Mouse (Mus musculus) cerebellum, adult (tissue): ENCODE measurements around the gene Thumpd3.

Experiments
- ATAC-seq: cut with Nextera tagmentation; 2 replicates; pipeline ENCODE4 v1.9.2; 2017; ENCODE audit warnings: mild to moderate bottlenecking, moderate library complexity, mixed read lengths; ENCODE audit not compliant: insufficient number of reproducible peaks, low FRiP score, low TSS enrichment

Gene Thumpd3

GRCm38 (mm10) chr6:113046041-113046975, at the start of gene Thumpd3:
Thumpd3 (plus strand) TSS chr6:113046225.
- peak; percentile 99 for ATAC-seq

DNA sequence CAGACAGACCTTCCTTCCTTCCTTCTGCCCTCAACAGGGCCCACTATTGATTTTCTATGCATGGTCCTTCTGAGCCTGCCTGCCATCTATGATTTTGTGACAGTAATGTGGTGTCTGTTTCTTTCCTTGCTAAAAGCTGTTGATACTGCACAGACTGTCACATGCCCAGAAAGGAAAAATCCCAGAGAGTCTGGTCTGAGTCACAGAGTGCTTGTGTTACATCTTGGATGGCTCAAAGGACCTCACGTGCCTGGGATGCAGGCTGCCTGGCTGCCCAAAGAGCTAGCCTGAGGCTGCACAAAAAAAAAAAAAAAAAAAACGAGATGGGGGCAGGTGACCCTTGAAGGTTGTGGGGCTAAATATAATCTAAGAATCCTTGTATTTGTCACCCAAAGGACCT, 46.8 kb upstream of the Thumpd3 start:
- ATAC-seq, result no peak

DNA sequence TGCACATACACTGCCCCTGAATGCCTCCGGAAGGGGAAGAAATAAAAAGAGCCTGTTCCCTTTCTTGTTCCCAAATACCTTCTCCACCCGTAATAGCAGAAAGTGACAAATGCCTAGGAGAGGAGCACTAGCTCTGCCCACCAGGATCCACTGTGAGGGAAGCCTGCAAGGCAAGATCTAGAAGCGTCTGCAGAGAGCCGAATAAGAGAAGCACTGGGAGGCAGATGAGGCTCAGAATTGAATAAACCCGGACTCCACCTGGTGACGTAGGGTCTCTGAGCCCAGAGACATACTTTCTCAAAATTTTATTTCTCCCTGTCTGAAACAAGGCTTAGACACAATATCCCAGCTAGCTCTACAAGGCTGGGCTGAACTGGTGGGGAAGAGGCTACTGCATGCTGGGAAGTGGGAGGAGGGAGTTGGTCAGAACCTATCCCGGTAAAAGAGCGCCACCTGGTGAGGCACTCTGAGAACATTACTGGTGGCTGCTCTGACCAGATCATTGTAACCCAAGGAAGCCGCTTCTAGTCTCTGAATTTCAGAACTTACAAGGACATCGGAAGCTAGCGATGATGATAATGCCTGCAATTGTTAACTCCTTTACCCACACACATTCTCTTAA, 45.2 kb upstream of the Thumpd3 start:
- ATAC-seq, result peak; percentile 91

DNA sequence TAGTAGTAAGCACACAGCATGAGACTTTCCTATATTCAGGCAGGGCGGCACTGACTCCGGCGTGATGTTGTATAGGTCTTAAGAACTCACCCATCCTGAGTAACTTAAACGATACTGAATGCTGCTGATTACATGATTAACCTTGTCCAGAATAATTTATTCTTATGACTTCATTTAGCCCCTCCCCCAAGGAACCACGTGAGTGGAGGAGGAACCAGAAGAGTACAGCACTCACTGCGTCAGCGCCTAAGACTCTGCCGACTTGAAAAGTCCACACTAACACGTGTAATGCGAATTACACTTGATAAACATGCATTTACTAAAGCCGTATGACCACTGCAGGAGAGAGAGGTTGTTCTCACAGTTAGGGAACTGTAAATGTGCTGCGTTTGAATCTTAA, 44.3 kb upstream of the Thumpd3 start:
- ATAC-seq, result no peak

DNA sequence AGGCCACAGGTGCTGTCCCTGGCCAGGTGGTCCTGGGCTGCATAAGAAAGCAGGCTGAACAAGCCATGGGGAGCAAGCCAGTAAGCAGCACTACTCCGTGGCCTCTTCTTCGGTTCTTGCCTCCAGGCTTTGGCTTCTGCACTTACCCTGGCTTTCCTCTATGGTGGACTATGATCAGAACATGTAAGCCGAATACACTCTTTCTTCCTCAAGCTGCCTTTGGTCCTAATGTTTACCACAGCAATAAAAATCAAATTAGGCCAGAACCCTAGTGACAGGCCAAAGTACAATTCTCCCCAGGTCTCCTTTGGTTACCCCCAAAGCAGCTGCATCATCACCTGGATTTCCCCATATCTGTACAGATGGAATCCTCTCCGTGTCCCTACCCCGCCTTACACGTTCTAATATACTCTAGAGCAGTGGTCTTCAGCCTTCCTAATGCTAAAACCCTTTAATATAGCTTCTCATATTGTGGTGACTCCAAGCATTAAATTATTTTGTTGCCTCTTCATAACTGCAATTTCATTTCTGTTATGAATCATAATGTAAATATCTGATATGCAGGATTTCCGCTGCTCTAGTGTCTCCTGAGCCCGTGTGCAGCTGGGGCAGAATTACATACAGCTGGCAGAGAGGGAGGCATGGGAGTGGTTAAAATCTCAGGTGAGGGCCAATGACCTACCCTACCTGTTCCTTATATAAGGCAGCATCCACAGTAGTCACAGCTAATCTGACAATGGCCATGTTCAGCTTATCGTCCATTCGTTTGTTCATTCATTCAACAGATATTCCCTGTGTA, 42.5 kb upstream of the Thumpd3 start:
- no peak for ATAC-seq

DNA sequence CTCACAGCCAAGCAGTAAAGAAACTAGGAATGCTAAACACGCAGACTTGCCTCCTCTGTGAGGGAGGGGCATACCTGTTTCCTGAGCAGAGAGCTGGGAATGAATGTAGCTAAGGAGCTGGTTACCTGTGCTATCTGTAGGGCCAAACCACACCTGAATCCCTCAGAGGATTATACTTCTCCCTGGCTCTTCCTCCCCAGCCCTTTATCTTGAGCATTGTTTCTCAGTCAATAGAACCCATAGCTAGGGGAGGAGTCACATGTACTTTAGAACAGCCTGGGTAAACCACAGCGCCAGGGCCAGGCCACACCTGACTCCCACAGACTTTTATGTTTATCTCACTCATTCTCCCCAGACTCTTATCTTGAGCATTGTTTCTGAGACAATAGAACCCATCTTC, 39.2 kb upstream of the Thumpd3 start:
- ATAC-seq, result no peak

- no peak for ATAC-seq
Observed at GRCm38 (mm10) chr6:113011886-113012285, 34.1 kb upstream of the Thumpd3 start.

- peak; percentile 49 for ATAC-seq
Observed at GRCm38 (mm10) chr6:113012495-113012941, 33.5 kb upstream of the Thumpd3 start.

GRCm38 (mm10) chr6:113013550-113013949, 32.5 kb upstream of the Thumpd3 start:
- no peak for ATAC-seq

- ATAC-seq, result no peak
Observed at GRCm38 (mm10) chr6:113017500-113018047, 28.5 kb upstream of the Thumpd3 start.

- no peak for ATAC-seq
Observed at GRCm38 (mm10) chr6:113018139-113018538, 27.9 kb upstream of the Thumpd3 start.

GRCm38 (mm10) chr6:113024866-113025265, 21.2 kb upstream of the Thumpd3 start:
- ATAC-seq, result no peak

DNA sequence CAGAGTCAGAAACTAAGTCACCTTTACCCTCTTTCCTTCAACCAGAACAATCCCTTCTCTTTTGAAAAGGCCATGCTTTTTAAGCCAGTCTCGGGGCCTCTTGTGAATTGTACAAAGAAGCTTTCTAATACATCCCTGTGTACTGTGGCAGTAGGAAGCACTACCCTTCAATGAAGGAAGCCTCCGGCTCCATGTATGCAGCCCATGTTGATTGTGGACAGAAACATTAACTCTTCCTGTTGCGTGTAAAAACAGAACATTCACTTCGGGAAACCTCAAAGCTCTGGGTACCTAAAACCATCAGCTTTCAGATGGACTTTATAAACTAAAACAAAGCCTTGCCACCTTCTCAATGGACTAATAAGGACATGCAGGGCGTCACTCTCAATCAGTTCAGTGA, 20.3 kb upstream of the Thumpd3 start:
- ATAC-seq, result no peak

DNA sequence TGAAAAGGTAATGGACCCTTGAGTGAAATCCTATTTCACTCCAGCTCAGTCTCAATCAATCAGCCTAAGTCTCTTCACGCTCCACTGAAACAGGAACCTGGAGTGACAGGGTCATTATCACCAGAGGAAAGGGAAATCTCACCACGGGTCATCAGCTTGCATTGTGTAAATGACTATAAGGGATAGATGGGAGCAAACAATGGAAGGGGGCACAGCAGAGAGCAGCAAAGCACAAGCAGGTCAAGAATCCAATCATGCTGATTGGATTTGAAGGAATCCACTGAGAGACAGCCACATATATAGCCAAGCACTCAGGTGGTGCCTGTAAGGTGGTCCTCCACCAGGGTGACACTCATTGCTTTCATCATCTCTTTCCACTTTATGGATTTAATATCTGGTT, 18.6 kb upstream of the Thumpd3 start:
- no peak for ATAC-seq

DNA sequence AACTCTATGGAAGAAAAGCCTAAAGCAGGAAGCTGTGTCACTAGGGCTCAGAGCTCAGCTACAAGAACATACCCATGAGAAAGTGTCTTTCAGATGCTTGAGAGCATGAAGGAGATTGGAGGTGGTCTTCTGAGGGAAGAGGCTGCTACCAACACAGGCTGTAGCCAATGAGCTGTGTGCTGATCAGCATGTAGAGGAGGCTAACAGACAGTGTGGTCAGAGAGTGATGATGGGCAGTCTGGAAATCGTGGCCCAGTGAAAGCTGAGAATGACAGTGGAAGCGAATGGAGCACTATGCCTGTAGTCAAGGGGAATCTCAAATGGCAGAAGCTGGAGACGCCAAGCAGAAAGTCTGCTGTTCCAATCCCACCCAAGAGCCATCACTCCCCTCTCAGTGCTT, 17.0 kb upstream of the Thumpd3 start:
- no peak for ATAC-seq

GRCm38 (mm10) chr6:113030553-113030952, 15.5 kb upstream of the Thumpd3 start:
- peak; percentile 68; the same call in 1 of the 2 replicates for ATAC-seq

- ATAC-seq, result peak; percentile 72; the same call in 1 of the 2 replicates
Observed at GRCm38 (mm10) chr6:113030970-113031660, 14.9 kb upstream of the Thumpd3 start.

DNA sequence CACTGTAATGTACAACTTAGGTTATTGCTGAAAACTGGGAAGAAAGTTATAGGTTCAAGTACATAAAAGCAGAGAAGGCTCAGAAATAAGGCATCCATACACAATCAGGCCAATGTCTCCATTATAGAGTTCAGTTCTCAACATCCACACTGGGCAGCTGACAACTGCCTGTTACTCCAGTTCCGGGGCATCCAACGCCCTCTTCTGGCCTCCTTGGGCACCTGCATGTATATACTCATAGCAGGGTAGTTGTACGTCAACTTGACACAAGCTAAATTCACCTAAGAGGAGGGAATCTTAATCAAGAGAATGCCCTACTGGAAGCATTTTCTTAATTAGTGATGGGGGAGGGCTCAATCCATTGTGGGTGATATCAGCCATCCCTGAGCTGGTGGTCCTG, 13.9 kb upstream of the Thumpd3 start:
- ATAC-seq, result no peak

DNA sequence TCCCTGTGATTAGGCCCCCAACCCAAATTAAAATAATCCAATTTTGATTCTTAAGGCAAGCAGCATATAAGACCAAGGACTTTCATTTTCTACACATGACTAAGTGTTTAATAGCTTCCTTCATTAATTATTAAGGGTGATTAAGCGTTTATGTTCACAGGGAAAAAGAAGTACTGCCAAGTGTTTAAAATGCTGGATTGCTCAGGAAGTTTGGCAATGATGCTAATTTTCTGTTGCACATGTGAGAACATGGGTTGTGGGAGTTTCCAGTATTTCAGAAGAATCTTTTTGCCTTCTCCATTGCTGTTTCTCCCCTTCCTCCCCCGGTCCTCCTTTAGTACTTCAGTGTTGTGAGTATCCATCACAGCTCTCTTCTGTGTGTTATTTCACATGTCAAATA, 12.8 kb upstream of the Thumpd3 start:
- ATAC-seq, result no peak

GRCm38 (mm10) chr6:113034466-113034865, 11.6 kb upstream of the Thumpd3 start:
- no peak for ATAC-seq
